Mouse (Mus musculus): Measurements from ENCODE around the gene Tmem165. TPM values are rescaled to one million over a fixed set of nuclear protein-coding genes. Genes with fewer than 3 reads are reported as not detected.

The Tmem165 gene
- polyA plus RNA-seq, 1 experiment, result 29.4 TPM

DNA sequence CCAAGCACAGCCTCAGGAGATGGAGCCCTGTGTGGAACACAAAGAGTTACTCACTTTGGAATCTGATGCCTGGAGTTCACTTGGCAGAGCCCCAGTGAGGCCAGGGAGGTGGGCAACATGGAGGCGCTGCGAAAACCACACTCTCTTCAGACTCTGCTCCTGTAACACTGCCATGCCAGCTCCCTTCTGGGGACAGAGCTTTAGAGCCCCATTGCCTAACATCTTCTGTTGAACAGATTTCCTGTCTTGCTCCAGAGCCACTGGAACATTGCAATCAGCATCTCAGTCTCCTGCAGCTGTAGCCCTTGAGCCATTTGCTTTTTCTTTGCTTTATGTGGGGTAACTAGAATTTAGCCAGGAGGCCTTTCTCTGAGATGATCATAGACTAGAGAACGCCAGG is 1.4 kb upstream of the Tmem165 start:
- H3K36me3 ChIP-seq (ENCODE audit: control insufficient read depth, insufficient read depth, low read length), result no peaks in the 10 kb centered on the region
- no peak overlapping the region for H3K27ac ChIP-seq (ENCODE audit: insufficient read depth, low read depth, low read length)
- no peak overlapping the region for H3K4me3 ChIP-seq (ENCODE audit: insufficient read depth, low read depth, low read length)
- no peak for DNase-seq
- no peak for TF ChIP-seq POLR2A (IDR thresholded peaks at IDR 0.05; ENCODE audit: low read depth, low read length)
- no peak for TF ChIP-seq CTCF (conservative IDR thresholded peaks at IDR 0.05; ENCODE audit: insufficient read depth, insufficient read length, low read depth, low read length)
- H3K27me3 ChIP-seq (replicated peaks; ENCODE audit: control insufficient read depth, insufficient read depth, low read length), result no peaks in the 10 kb centered on the region
- 47% methylated on average over 3 of the region's 3 CpGs for WGBS
- H3K4me1 ChIP-seq (ENCODE audit: control insufficient read depth, insufficient read depth, low read length), result peaks cover 3% of the 10 kb centered on the region; the same call in 1 of the 2 replicates

DNA sequence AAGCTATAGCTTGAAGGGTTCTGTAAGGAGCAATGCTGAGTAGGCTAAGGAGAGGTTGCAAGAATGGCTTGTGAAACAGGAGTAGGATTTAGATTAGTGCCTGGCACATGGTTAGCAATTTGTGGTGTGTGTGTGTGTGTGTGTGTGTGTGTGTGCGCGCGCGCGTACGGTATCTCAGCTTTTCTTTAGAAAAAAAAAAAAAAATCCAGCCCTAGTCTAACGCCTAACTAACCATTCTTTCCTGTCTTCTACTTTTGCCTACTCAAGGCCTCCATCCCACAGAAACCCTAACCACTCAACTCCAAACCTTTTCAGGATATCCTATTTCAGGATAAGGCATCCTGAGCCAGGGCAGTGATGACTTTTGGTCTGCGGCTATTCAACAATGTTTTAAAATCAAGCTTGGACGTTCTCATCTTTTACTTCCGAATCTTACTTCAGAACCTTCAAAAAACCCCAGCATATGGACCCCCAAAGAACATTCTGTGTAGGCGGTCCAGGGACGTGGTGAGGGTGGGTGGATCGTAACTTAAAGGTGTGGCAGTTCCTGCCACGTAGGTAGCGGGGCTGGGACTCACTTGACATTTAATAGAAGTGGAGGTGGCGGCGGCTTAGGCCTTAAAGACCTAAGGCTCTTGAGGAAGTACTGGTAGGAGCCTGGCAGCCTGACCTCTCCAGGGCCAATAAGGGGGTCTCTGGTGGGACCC is 484 bp upstream of the Tmem165 start:
- H3K4me3 ChIP-seq (ENCODE audit: insufficient read depth, low read depth, low read length), result peak overlapping the region; percentile 77
- no peaks in the 10 kb centered on the region for H3K36me3 ChIP-seq (ENCODE audit: control insufficient read depth, insufficient read depth, low read length)
- H3K27ac ChIP-seq (ENCODE audit: insufficient read depth, low read depth, low read length), result no peak overlapping the region
- TF ChIP-seq POLR2A (IDR thresholded peaks at IDR 0.05; ENCODE audit: low read depth, low read length) (no peak), CTCF (conservative IDR thresholded peaks at IDR 0.05; ENCODE audit: insufficient read depth, insufficient read length, low read depth, low read length) (no peak)
- H3K4me1 ChIP-seq (ENCODE audit: control insufficient read depth, insufficient read depth, low read length), result peaks cover 3% of the 10 kb centered on the region; the same call in 1 of the 2 replicates
- WGBS, result 39% methylated on average over 17 of the region's 17 CpGs
- no peaks in the 10 kb centered on the region for H3K27me3 ChIP-seq (replicated peaks; ENCODE audit: control insufficient read depth, insufficient read depth, low read length)
- DNase-seq, result no peak

- no peaks in the 10 kb centered on the region for H3K27me3 ChIP-seq (replicated peaks; ENCODE audit: control insufficient read depth, insufficient read depth, low read length)
- H3K36me3 ChIP-seq (ENCODE audit: control insufficient read depth, insufficient read depth, low read length), result no peaks in the 10 kb centered on the region
- WGBS, result 4% methylated on average over 38 of the region's 38 CpGs
- peaks cover 3% of the 10 kb centered on the region; the same call in 1 of the 2 replicates for H3K4me1 ChIP-seq (ENCODE audit: control insufficient read depth, insufficient read depth, low read length)
- peak overlapping the region; percentile 95 for H3K4me3 ChIP-seq (ENCODE audit: insufficient read depth, low read depth, low read length)
- DNase-seq, result peak; percentile 70
- H3K27ac ChIP-seq (ENCODE audit: insufficient read depth, low read depth, low read length), result peak overlapping the region; percentile 26; the same call in 1 of the 2 replicates
- TF ChIP-seq POLR2A (IDR thresholded peaks at IDR 0.05; ENCODE audit: low read depth, low read length), result no peak
- no peak for TF ChIP-seq CTCF (conservative IDR thresholded peaks at IDR 0.05; ENCODE audit: insufficient read depth, insufficient read length, low read depth, low read length)
These were observed 803 bp downstream of the Tmem165 start for GRCm38 (mm10) chr5:76184286-76185080.

DNA sequence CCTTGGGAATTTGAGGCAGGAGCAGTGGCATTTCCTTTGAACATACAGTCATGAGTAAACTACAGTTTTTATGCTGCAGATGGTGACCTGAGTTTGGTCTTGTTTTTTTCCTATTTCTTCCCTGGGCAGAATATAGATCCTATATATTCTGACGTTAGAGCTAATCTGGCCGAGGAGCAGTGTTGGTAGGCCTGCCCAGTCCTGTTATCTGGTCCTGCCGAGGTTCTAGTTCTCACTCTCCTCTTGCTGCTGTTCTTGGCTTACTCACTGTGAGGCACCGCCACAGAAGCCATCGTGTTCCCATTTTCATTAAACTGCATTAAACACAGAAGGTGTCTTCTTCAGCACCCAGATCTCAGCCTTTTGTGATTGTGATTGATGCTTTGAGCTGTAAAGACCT is 4.2 kb downstream of the Tmem165 start:
- H3K27me3 ChIP-seq (replicated peaks; ENCODE audit: control insufficient read depth, insufficient read depth, low read length), result no peaks in the 10 kb centered on the region
- 88% methylated on average over 5 of the region's 5 CpGs for WGBS
- no peak for DNase-seq

GRCm38 (mm10) chr5:76190609-76191008 is 6.9 kb downstream of the Tmem165 start:
- no peaks in the 10 kb centered on the region for H3K27me3 ChIP-seq (replicated peaks; ENCODE audit: control insufficient read depth, insufficient read depth, low read length)
- no peak overlapping the region for H3K27ac ChIP-seq (ENCODE audit: insufficient read depth, low read depth, low read length)
- H3K36me3 ChIP-seq (ENCODE audit: control insufficient read depth, insufficient read depth, low read length), result no peaks in the 10 kb centered on the region
- no peak overlapping the region for H3K4me3 ChIP-seq (ENCODE audit: insufficient read depth, low read depth, low read length)
- TF ChIP-seq CTCF (conservative IDR thresholded peaks at IDR 0.05; ENCODE audit: insufficient read depth, insufficient read length, low read depth, low read length), result no peak
- no peak for DNase-seq
- H3K4me1 ChIP-seq (ENCODE audit: control insufficient read depth, insufficient read depth, low read length), result no peaks in the 10 kb centered on the region
- 88% methylated on average over 4 of the region's 4 CpGs for WGBS

More for the DNA sequence above, 4.2 kb downstream of the Tmem165 start:
- TF ChIP-seq CTCF (conservative IDR thresholded peaks at IDR 0.05; ENCODE audit: insufficient read depth, insufficient read length, low read depth, low read length) (no peak), POLR2A (IDR thresholded peaks at IDR 0.05; ENCODE audit: low read depth, low read length) (no peak)
- Histone ChIP-seq H3K4me1 (ENCODE audit: control insufficient read depth, insufficient read depth, low read length) (peaks cover 3% of the 10 kb centered on the region; the same call in 1 of the 2 replicates), H3K27ac (ENCODE audit: insufficient read depth, low read depth, low read length) (no peak overlapping the region), H3K36me3 (ENCODE audit: control insufficient read depth, insufficient read depth, low read length) (no peaks in the 10 kb centered on the region), H3K4me3 (ENCODE audit: insufficient read depth, low read depth, low read length) (no peak overlapping the region)

DNA sequence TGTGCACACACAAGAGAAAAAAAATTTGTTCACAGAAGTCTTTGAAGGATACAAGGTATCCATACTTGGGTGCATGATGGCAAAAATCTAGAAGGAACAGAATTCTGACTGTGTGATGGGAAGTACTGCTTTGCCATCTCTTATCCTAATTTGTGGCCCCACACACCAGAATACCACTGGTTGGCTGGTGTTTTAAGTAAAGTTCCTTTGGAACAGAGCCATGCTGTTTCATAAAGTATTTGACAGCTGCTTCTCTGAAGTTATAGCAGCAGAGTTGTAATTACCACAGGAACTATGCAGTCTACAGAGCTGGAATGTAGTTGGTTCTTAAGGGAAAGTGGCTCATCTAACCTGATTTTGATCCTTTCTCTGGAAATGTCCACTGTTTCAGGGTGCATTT is 9.4 kb downstream of the Tmem165 start:
- no peaks in the 10 kb centered on the region for H3K27me3 ChIP-seq (replicated peaks; ENCODE audit: control insufficient read depth, insufficient read depth, low read length)
- H3K36me3 ChIP-seq (ENCODE audit: control insufficient read depth, insufficient read depth, low read length), result no peaks in the 10 kb centered on the region
- no peak overlapping the region for H3K27ac ChIP-seq (ENCODE audit: insufficient read depth, low read depth, low read length)
- H3K4me3 ChIP-seq (ENCODE audit: insufficient read depth, low read depth, low read length), result no peak overlapping the region
- TF ChIP-seq CTCF (conservative IDR thresholded peaks at IDR 0.05; ENCODE audit: insufficient read depth, insufficient read length, low read depth, low read length), result no peak
- no peak for TF ChIP-seq POLR2A (IDR thresholded peaks at IDR 0.05; ENCODE audit: low read depth, low read length)
- no peaks in the 10 kb centered on the region for H3K4me1 ChIP-seq (ENCODE audit: control insufficient read depth, insufficient read depth, low read length)
- no peak for DNase-seq

GRCm38 (mm10) chr5:76194377-76194945 is 10.8 kb downstream of the Tmem165 start:
- no peak for DNase-seq
- 50% methylated on average over 6 of the region's 6 CpGs for WGBS

More at GRCm38 (mm10) chr5:76194377-76194945, 10.8 kb downstream of the Tmem165 start:
- Histone ChIP-seq H3K4me1 (ENCODE audit: control insufficient read depth, insufficient read depth, low read length) (no peaks in the 10 kb centered on the region), H3K36me3 (ENCODE audit: control insufficient read depth, insufficient read depth, low read length) (no peaks in the 10 kb centered on the region), H3K27me3 (replicated peaks; ENCODE audit: control insufficient read depth, insufficient read depth, low read length) (no peaks in the 10 kb centered on the region), H3K4me3 (ENCODE audit: insufficient read depth, low read depth, low read length) (no peak overlapping the region), H3K27ac (ENCODE audit: insufficient read depth, low read depth, low read length) (no peak overlapping the region)
- TF ChIP-seq CTCF (conservative IDR thresholded peaks at IDR 0.05; ENCODE audit: insufficient read depth, insufficient read length, low read depth, low read length) (no peak), POLR2A (IDR thresholded peaks at IDR 0.05; ENCODE audit: low read depth, low read length) (no peak)

Data from kidney, adult 2 months (tissue).